Mouse (Mus musculus) cerebellum, adult 18-20 months (tissue): ENCODE measurements around the gene Camk2d.
A peak's percentile ranks its signal among the peaks of the same experiment; 100 is the strongest.

Experiments
- DNase-seq, 2 experiments: peaks; one replicate each; pipeline ENCODE4 v3.0.0; 2021

The Camk2d gene

GRCm38 (mm10) chr3:126693302-126693701 lies 97.2 kb downstream of the Camk2d start:
- DNase-seq: no peak

DNA sequence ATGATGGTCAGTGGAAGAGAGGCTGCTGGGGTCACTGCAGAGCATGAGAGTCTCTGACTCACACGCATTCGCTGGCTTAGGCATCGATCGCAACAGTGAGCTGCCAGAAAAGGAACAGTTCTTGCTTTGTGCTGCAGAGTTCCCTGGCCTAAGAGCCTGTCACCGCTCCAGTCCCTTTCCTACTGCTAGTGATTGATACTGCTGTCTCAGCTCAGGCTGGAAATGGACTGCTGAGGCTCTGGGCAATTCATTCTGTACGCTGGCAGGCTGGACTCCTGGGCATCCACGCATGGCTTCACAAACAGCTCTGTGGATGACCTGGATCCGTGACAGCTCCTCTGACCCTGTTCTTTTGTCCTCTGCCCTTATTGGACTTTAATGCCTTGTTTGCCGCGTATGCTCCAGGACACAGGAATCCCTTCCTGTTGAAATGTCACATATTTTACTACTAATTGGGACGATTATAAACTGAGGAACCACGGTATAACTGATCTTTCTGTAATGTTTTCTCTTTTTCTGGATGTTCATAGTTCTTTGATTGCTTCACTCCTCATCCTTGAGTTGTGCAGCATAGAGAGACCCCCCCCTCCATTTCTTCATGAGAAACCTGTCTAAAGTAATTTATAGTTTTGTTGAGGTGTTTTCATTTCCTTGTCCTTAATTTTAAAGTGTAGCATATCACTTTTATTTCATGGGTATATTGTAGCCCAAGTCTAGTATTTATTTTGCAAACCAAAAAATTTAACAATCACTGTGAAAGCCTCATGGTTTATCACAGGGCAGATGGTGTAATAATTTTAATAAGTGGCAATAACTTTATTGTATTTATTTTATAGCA lies 99.6 kb downstream of the Camk2d start:
- DNase-seq: peak; percentile 80 to 86

DNA sequence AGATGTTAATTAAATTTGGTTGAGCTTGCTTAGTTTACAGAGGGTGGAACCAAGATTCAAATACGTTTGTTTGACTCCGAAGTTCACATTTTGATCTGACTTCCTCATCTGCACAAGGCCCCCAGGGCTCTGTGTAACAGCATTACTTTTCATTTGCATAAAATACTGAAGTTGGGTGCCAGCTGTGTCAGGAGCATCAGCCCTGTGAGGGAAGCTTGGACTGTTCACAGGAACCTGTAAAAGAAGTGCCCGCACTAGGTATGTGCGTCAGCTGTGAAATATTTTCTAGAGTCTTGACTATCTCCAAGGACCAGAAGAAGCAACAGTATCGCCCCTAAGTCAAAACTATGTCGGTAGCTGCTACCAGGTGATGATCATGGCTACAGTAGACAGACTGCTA lies 100.5 kb downstream of the Camk2d start:
- DNase-seq: no peak

DNA sequence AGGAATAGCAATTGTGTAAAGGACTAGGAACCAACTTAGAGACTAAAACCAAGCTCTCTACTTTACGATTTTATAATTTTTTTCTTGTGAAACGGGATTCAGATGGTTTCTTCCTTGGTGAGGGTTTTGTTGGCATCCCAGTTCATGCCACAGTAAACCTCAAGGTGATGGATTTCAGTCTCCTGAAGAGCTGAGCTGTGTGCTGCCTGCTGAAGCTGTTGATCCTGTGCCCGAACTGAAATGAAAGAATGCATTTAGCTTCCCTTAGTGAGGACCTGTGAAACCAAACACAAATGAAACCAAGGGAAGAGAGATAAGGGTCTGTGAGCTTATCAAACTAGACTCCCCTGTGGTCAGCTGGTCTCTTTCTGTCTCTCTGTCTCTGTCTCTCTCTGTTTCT lies 103.6 kb downstream of the Camk2d start:
- no peak for DNase-seq

DNA sequence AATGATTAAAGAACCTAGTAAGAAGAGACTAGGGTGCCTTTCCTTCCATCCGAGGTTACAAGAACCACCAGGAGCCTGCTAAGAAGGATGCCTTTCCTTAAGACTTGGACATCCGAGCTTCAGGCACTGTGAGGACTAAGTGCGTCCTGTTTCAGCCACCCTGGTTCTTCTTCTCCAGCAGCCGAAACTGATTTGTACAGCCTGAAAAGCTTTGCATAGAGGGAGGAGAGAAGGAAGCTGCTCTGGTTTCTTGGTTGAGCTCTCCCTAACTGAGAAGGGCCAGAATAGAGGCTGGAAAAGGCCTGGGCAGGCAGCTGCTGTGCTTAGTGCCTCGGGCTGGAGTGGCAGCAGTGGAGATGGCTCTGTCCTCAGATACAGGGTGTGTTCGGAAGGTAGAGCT lies 105.0 kb downstream of the Camk2d start:
- DNase-seq: peak; percentile 17 to 36

- peak; percentile 60 to 63 for DNase-seq
These were observed 105.5 kb downstream of the Camk2d start for GRCm38 (mm10) chr3:126701586-126701985.

DNA sequence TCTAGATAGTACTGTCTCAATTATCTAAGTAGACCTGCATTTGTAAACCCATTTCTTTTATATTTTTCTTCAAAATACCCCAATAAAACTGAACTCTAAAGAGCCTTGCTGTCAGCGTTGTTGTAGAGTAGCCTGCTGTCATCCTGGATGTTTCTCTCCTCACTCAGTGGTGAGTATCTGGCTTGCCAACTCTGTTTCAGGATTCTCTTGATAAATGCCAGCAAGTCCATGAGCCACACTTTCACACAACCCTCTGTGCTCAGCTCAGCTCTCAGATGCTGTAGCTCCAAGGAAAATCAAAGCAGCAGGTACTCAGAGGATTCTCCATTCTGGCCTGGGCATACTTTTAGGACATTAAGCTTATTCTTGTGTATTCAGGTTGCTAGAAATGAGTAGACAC lies 109.4 kb downstream of the Camk2d start:
- peak; percentile 62 to 81 for DNase-seq

- DNase-seq: peak; percentile 39 to 46
These were observed 118.2 kb downstream of the Camk2d start for GRCm38 (mm10) chr3:126714281-126714680.

DNA sequence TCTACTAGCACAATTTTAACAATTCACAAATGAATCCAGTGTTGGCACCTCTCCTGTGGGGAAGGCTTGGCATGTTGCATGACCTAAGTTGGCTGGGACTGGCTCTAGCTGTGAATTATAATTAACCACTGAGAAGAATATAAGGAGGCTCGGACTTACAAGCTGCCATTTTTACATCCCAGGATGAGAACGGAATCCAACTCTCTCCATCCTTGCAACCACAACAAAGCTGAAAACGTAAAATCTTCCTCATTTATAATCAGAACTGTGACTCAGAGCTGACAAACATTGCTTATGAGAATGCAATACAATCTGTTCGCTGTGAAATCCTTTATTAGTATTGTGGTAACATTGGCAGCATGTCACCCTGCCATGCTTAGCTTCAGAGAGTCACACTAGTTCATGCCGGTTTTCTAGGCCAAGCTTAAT lies 126.9 kb downstream of the Camk2d start:
- peak; percentile 84 to 89 for DNase-seq

DNA sequence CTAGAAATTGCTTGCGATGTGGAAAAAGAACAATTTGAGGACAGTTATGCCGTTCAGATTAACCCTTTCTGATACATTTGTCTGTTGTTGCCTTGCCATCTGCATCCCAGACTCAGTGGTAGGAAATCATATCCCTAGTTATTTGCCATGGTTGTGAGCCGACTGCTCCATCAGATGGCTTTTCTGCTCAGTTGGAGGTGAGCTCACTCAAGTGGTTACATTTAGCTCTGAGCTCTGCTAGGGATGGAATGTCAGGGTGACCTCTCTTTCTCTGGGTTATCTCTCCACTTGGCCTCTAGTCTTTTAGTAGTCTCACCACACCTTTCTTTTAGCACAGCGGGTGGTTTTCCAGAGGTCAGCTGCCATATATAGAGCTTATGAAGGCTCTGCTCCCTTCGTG lies 127.4 kb downstream of the Camk2d start:
- DNase-seq: peak in 1 of 2 experiments; percentile 34

DNA sequence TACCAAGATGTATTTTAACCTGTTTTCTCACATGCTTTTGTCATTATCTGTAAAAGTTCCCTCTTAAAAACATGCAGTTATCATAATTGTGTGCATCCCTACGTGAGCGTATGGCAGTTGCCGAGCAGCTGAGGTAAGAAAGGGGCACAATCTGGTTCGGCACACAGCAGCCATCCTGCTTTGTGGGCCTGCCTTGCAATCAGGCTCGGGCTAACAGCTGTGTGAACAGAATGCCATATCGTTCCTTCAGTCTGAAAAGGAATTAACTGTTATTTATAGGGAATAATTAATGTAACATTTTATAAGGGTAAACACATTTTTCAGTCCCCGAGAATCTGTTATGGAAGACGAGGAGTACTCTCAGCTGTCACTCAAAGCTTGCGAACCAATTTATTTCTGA lies 129.5 kb downstream of the Camk2d start:
- no peak for DNase-seq

DNA sequence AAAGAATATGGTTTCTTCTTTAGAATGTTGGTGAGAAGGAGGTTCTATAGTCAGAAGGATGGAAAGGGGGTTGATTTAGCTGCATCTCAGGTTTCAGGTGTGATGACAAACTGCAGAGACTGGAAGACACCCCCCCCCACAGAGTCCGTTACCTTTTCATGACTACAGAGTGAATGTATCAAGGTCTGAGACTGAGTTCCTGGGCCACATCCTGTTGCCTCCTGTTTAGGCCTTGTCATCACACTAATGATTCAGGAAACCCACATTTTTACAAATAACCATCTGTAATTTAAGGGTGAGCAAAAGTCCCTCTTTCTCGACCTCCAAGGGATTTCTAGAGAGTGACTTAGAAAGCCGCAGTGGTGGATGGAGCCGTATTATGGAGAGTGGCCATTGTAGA lies 131.3 kb downstream of the Camk2d start:
- DNase-seq: no peak

DNA sequence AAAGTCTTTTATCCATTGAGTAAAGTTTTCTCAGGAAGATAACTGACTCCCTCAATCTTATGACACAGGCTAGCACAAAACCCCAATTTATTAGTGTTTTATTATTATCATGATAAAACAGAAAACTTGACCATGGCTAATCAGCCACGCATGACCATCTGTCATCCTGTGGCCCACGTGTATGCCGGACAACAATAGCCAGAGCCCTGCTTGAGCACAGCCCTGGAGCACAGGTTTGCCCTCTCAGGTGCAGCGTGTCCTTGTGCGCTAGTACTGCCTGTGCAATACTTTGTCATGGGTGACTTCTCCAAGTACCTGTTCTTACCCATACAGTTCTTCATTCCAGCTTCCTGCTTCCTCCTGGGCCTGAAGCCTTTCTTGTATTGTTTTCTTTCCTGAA lies 134.3 kb downstream of the Camk2d start:
- peak; percentile 46 to 56 for DNase-seq

GRCm38 (mm10) chr3:126732323-126732722 lies 136.2 kb downstream of the Camk2d start:
- no peak for DNase-seq

GRCm38 (mm10) chr3:126734533-126734932 lies 138.4 kb downstream of the Camk2d start:
- DNase-seq: no peak

DNA sequence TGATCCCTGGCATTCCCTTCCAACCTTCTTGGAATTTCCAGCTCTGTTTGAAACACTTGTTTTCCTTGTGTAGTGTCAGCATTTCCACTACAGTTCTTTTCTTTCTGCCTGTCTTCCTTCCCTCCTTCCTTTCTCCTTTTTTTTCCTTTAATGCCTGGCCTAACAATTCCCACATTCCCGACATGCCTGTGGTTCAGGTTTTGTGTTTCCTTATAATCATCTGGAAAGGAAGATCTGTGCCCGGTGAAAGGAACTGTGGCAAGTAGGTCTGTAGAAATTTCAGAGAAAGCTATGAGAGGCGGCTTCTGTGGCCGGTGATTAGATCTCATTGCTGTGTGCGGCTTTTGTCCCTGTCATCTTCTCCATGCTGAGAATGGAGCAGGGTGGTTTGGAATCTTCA lies 139.1 kb downstream of the Camk2d start:
- no peak for DNase-seq

DNA sequence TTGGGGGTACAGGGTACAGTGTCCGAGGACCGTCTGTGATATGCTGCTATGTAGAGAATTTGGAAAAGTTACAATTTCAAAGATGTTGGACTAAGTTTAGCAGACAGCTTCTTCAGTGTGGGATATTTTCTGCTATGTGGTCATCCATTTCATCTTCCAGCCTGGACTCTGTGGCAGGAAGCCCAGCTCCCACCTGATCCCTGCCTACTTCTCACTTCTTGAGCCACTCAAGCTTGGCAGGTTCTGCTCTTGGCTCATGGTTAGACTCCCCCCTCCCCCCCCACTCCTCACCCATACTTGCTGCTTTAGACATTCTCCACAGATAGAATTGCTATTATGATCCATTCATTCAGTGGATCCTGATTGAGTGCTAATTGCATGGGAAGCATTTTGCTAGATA lies 141.0 kb downstream of the Camk2d start:
- DNase-seq: peak in 1 of 2 experiments; percentile 48

GRCm38 (mm10) chr3:126740146-126740545 lies 144.0 kb downstream of the Camk2d start:
- no peak for DNase-seq

- DNase-seq: peak; percentile 68 to 84
These were observed 148.5 kb downstream of the Camk2d start for GRCm38 (mm10) chr3:126744432-126745133.

- peak in 1 of 2 experiments; percentile 26 for DNase-seq
These were observed 150.2 kb downstream of the Camk2d start for GRCm38 (mm10) chr3:126746148-126746803.

- no peak for DNase-seq
These were observed 151.5 kb downstream of the Camk2d start for GRCm38 (mm10) chr3:126747628-126748027.

DNA sequence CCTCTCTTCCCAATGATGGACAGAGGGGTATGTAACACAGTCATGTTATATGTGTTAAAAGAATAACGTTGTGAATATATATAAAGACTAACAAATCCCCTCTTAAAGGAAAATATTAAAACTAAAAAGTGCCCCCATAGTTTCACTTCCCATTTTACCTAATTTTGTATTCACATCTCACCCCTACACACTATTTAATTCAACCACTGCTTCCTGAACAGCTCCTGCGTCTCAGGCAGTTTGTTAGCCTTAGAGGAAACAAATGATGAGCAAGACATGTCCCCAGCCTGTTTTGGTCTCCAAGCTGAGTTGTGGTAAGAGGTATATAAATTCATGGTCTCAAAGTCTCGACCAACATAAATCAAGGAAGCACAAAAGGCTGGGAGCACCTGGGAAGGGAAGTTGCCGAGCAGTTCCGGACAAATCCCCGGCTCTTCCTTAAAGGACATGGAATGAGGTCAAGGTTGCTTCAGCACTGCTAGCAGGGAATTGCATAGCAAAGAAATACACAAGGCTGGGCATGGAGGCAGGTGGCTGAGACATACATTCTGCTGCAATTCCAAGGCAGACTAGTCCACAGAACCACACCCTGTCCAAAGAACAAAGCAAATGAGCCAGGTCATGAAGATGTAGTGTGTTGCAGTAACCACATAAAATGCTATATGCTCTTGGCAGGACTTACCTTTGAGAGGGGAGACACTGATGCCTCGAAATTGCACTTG lies 155.4 kb downstream of the Camk2d start:
- no peak for DNase-seq

- no peak for DNase-seq
These were observed 156.9 kb downstream of the Camk2d start for GRCm38 (mm10) chr3:126752978-126753377.
